Mouse (Mus musculus) colon, adult 2 months (tissue): ENCODE measurements around the gene Olfr199. TPM values are rescaled to one million over a fixed set of nuclear protein-coding genes. Genes with fewer than 3 reads are reported as not detected.

Experiments used
- polyA plus RNA-seq: library from polyadenylated mRNA; depleted of rRNA; stranded (reverse); fragments of >200 nt; gene quantifications from 2 replicates; pipeline ENCODE4 v1.2.3, GENCODE M21; 2012; rRNA removed

The Olfr199 gene
- not detected in 2 replicates for polyA plus RNA-seq

DNA sequence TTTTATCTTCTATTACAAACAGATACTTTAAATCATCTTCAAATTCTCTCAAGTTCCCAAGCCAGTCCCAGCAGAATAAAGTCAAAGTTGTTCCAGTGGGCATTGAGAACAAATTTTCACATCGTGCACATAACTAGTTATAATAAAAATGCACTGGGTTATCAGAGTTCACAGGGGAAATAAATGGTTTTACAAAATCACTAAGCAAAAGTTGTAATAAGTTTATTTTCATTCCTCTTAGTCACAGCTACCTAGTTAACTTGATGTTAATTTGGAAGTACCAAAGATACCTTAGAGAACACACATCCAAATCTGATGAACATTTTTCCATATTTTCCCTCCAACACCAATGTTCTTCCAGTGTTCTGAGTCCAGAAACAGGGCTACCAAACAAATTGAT is at the start of gene Olfr199:
TSS of gene Olfr199 (minus strand) at position 101 of the 400 bp plus-strand sequence.

GRCm38 (mm10) chr16:59203433-59203832 is 16.1 kb downstream of the Olfr199 start, which contains the start of gene Olfr198:
TSS of gene Olfr198 (minus strand) at chr16:59203533.

GRCm38 (mm10) chr16:59170354-59170753 is 49.2 kb downstream of the Olfr199 start, which contains the start of gene Olfr196:
TSS of gene Olfr196 (minus strand) at chr16:59170454.

Other genes starting within 250 kb of the Olfr199 start
- gene Olfr183, start 224.4 kb downstream of the Olfr199 start, polyA plus RNA-seq = not detected in 2 replicates
- not detected in 2 replicates for gene Olfr186, start 189.5 kb downstream of the Olfr199 start, polyA plus RNA-seq
- gene Olfr187, start 180.0 kb downstream of the Olfr199 start, polyA plus RNA-seq = not detected in 2 replicates
- not detected in 2 replicates for gene Olfr190, start 141.8 kb downstream of the Olfr199 start, polyA plus RNA-seq
- not detected in 2 replicates for gene Olfr191, start 129.9 kb downstream of the Olfr199 start, polyA plus RNA-seq
- gene Olfr193, start 107.9 kb downstream of the Olfr199 start, polyA plus RNA-seq = not detected in 2 replicates
- gene Olfr194, start 98.7 kb downstream of the Olfr199 start, polyA plus RNA-seq = not detected in 2 replicates
- not detected in 2 replicates for gene Olfr195, start 72.7 kb downstream of the Olfr199 start, polyA plus RNA-seq
- not detected in 2 replicates for gene Olfr196, start 49.3 kb downstream of the Olfr199 start, polyA plus RNA-seq
- not detected in 2 replicates for gene Olfr198, start 16.2 kb downstream of the Olfr199 start, polyA plus RNA-seq
- not detected in 2 replicates for gene Olfr201, start 52.9 kb upstream of the Olfr199 start, polyA plus RNA-seq
- not detected in 2 replicates for gene Olfr202, start 67.0 kb upstream of the Olfr199 start, polyA plus RNA-seq
- gene Olfr203, start 79.1 kb upstream of the Olfr199 start, polyA plus RNA-seq = not detected in 2 replicates
- gene Olfr204, start 98.5 kb upstream of the Olfr199 start, polyA plus RNA-seq = not detected in 2 replicates
- not detected in 2 replicates for gene Olfr205, start 111.4 kb upstream of the Olfr199 start, polyA plus RNA-seq
- not detected in 2 replicates for gene Olfr206, start 129.5 kb upstream of the Olfr199 start, polyA plus RNA-seq
- gene Olfr209, start 144.2 kb upstream of the Olfr199 start, polyA plus RNA-seq = not detected in 2 replicates
- gene Gabrr3, start 187.6 kb upstream of the Olfr199 start, polyA plus RNA-seq = not detected in 2 replicates